Mouse (Mus musculus): ENCODE results near the gene Shbg.

Shbg gene

GRCm38 (mm10) chr11:69617805-69618204, at the start of gene Shbg:
Shbg (minus strand) TSS chr11:69617905.
- DNase-seq, result no peak

- no peak for DNase-seq
Measured at GRCm38 (mm10) chr11:69666665-69667005, 48.9 kb upstream of the Shbg start.

GRCm38 (mm10) chr11:69665961-69666664, 48.4 kb upstream of the Shbg start, which contains the start of gene Cd68:
Cd68 (minus strand) TSS chr11:69666153.
- peak; percentile 76 to 79 for DNase-seq

- DNase-seq, result peak; percentile 16 to 26
Measured at GRCm38 (mm10) chr11:69665457-69665960, 47.8 kb upstream of the Shbg start.

GRCm38 (mm10) chr11:69664841-69665240, 47.1 kb upstream of the Shbg start:
- no peak for DNase-seq

GRCm38 (mm10) chr11:69663795-69664194, 46.1 kb upstream of the Shbg start:
- peak; percentile 14 to 32 for DNase-seq

- no peak for DNase-seq
Measured at GRCm38 (mm10) chr11:69662967-69663671, 45.4 kb upstream of the Shbg start.

- peak; percentile 97 to 99 for DNase-seq
Measured at GRCm38 (mm10) chr11:69662213-69662966, 44.7 kb upstream of the Shbg start, which contains the start of gene Mpdu1. Mpdu1 (minus strand) TSS chr11:69662642.

- no peak for DNase-seq
Measured at GRCm38 (mm10) chr11:69661221-69661881, 43.6 kb upstream of the Shbg start.

- peak in 1 of 2 experiments; percentile 24 for DNase-seq
Measured at GRCm38 (mm10) chr11:69657462-69657881, 39.8 kb upstream of the Shbg start.

GRCm38 (mm10) chr11:69656617-69657461, 39.1 kb upstream of the Shbg start:
- peak in 1 of 2 experiments; percentile 66 for DNase-seq

GRCm38 (mm10) chr11:69656065-69656455, 38.4 kb upstream of the Shbg start:
- peak in 1 of 2 experiments; percentile 24 for DNase-seq

GRCm38 (mm10) chr11:69655264-69656064, 37.8 kb upstream of the Shbg start, which contains the start of gene Sox15:
Sox15 (plus strand) TSS chr11:69655314.
- DNase-seq, result peak; percentile 80

GRCm38 (mm10) chr11:69654760-69655159, 37.1 kb upstream of the Shbg start:
- DNase-seq, result peak; percentile 17 to 37

GRCm38 (mm10) chr11:69653399-69653798, 35.7 kb upstream of the Shbg start:
- DNase-seq, result no peak

- no peak for DNase-seq
Measured at GRCm38 (mm10) chr11:69645860-69646259, 28.2 kb upstream of the Shbg start.

GRCm38 (mm10) chr11:69635471-69635870, 17.8 kb upstream of the Shbg start:
- DNase-seq, result no peak

GRCm38 (mm10) chr11:69633128-69633866, 15.6 kb upstream of the Shbg start:
- DNase-seq, result no peak

GRCm38 (mm10) chr11:69632284-69633089, 14.8 kb upstream of the Shbg start, which contains the start of gene Fxr2:
Fxr2 (plus strand) TSS chr11:69632990.
- peak; percentile 100 for DNase-seq

Measured in lung, postnatal 4 days (tissue).